Mouse (Mus musculus) G1E (cell line): ENCODE measurements at regions not wholly inside any gene's neighbourhood (a gene's known extent, or its start where the extent isn't known, plus 50 kb on each side); places are given as distances from the start of the nearest gene placed in this dataset.

Experiments
- ATAC-seq: 2 replicates; pipeline ENCODE4 v1.8.0; 2016; ENCODE audit warnings: mild to moderate bottlenecking; ENCODE audit not compliant: insufficient number of reproducible peaks, poor library complexity, low FRiP score, severe bottlenecking; ENCODE audit errors: extremely low read depth
- DNase-seq: peaks from one replicate; pipeline ENCODE4 v3.0.0; 2012; ENCODE audit warnings: low spot score
- H3K27me3 ChIP-seq: 2 replicates; pipeline ENCODE4 v1.6.1; 2012; ENCODE audit warnings: mild to moderate bottlenecking, low read length, inconsistent platforms; ENCODE audit not compliant: insufficient read depth
- H3K36me3 ChIP-seq: replicated peaks from 2 replicates; pipeline ENCODE3; 2012; ENCODE audit warnings: mild to moderate bottlenecking, inconsistent platforms
- H3K4me1 ChIP-seq: 2 replicates; pipeline ENCODE4 v1.6.1; 2012; ENCODE audit warnings: low read depth, low read length, inconsistent platforms, mixed read lengths; ENCODE audit not compliant: insufficient read depth
- H3K4me3 ChIP-seq: 2 replicates; pipeline ENCODE4 v1.5.1; 2012; ENCODE audit warnings: low read depth, mild to moderate bottlenecking, inconsistent platforms, low read length, moderate library complexity, mixed read lengths
- H3K9me3 ChIP-seq: replicated peaks from 2 replicates; pipeline ENCODE4 v1.6.1; 2012; ENCODE audit warnings: inconsistent platforms
- CTCF ChIP-seq: IDR thresholded peaks from 2 replicates; pipeline ENCODE4 v1.5.1; 2012; ENCODE audit warnings: low read depth, low read length, inconsistent platforms, mixed read lengths
- GATA1 ChIP-seq: IDR thresholded peaks from 2 replicates; pipeline ENCODE4 v1.6.1; 2012; ENCODE audit warnings: borderline replicate concordance, low read length, inconsistent platforms, mixed read lengths
- GATA2 ChIP-seq: IDR thresholded peaks from 2 replicates; pipeline ENCODE4 v1.6.1; 2012; ENCODE audit warnings: low read depth, low read length, inconsistent platforms, borderline replicate concordance
- POLR2AphosphoS5 ChIP-seq: IDR thresholded peaks from 2 replicates; pipeline ENCODE4 v1.6.1; 2012; ENCODE audit warnings: low read depth, low read length, inconsistent platforms; ENCODE audit not compliant: insufficient replicate concordance
- TAL1 ChIP-seq: conservative IDR thresholded peaks from 2 replicates; pipeline ENCODE4 v1.6.1; 2012; ENCODE audit warnings: low read depth, low read length, inconsistent platforms, mixed read lengths

GRCm38 (mm10) chr8:12031796-12032195, 191.5 kb downstream of the Tex29 start:
- DNase-seq: no peak
- TF ChIP-seq POLR2AphosphoS5 (no peak), GATA1 (no peak), GATA2 (no peak), TAL1 (no peak), CTCF (no peak)
- no peaks in the 10 kb centered on the region for H3K9me3 ChIP-seq
- no peaks in the 10 kb centered on the region for H3K4me1 ChIP-seq
- H3K4me3 ChIP-seq: no peak overlapping the region
- no peaks in the 10 kb centered on the region for H3K36me3 ChIP-seq
- no peaks in the 10 kb centered on the region for H3K27me3 ChIP-seq
- ATAC-seq: no peak

DNA sequence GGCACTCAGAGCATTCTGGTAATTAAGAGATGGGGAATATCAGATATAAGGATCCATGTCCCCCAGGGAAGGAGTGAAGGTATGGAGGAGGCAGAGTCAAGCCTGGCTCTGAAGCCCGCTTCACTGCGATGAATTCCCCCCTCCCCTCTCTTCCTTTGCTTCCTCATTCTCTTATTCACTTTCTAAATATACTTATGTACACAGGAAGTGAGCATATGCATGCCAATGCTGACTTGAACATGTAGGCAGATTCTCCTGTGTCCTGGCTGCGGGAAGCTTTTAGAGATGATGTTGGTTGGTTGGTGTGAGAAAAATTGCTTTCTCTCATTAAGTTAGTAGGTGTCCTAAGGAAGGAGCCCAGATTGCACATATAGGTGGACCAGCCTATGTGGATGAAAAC, 192.1 kb downstream of the Tex29 start:
- no peak overlapping the region for H3K4me3 ChIP-seq
- TF ChIP-seq TAL1: no peak
- TF ChIP-seq GATA1: no peak
- TF ChIP-seq GATA2: no peak
- no peak for TF ChIP-seq CTCF
- no peak for TF ChIP-seq POLR2AphosphoS5
- no peaks in the 10 kb centered on the region for H3K36me3 ChIP-seq
- DNase-seq (no peak), ATAC-seq (no peak)
- no peaks in the 10 kb centered on the region for H3K4me1 ChIP-seq
- H3K27me3 ChIP-seq: no peaks in the 10 kb centered on the region
- no peaks in the 10 kb centered on the region for H3K9me3 ChIP-seq

GRCm38 (mm10) chr8:12036349-12036748, 196.1 kb downstream of the Tex29 start:
- Histone ChIP-seq H3K27me3 (no peaks in the 10 kb centered on the region), H3K36me3 (no peaks in the 10 kb centered on the region)
- no peak for DNase-seq

DNA sequence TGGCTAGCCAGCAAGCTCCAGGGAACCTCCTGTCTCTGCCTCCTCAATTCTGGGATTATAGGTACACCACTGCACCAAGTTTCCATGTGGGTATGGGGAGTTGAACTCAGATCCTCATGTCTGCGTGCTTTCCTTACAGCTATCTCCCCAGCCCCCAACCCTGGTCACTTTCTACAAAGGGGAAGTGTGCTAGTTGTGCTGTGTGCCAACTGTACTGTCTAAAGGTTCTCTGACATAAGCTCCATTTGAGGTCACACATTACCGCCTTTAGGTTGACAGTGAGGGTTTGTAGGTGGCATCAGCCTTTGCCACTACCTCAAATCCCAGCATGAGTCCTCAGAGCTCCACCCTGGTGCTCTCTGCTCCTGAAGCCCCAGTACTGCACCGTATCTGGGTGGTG, 200.7 kb downstream of the Tex29 start:
- no peaks in the 10 kb centered on the region for H3K36me3 ChIP-seq
- no peaks in the 10 kb centered on the region for H3K27me3 ChIP-seq
- TF ChIP-seq GATA1 (no peak), GATA2 (no peak), CTCF (no peak), POLR2AphosphoS5 (no peak), TAL1 (no peak)
- no peaks in the 10 kb centered on the region for H3K4me1 ChIP-seq
- DNase-seq (no peak), ATAC-seq (no peak)
- no peaks in the 10 kb centered on the region for H3K9me3 ChIP-seq
- H3K4me3 ChIP-seq: no peak overlapping the region

More at GRCm38 (mm10) chr8:12036349-12036748, 196.1 kb downstream of the Tex29 start:
- Histone ChIP-seq H3K4me1 (no peaks in the 10 kb centered on the region), H3K4me3 (no peak overlapping the region), H3K9me3 (no peaks in the 10 kb centered on the region)
- TF ChIP-seq GATA1 (no peak), GATA2 (no peak), TAL1 (no peak), POLR2AphosphoS5 (no peak), CTCF (no peak)
- no peak for ATAC-seq

GRCm38 (mm10) chr8:12041662-12042061, 201.4 kb downstream of the Tex29 start:
- ATAC-seq: no peak
- Histone ChIP-seq H3K9me3 (no peaks in the 10 kb centered on the region), H3K4me3 (no peak overlapping the region), H3K36me3 (no peaks in the 10 kb centered on the region), H3K27me3 (no peaks in the 10 kb centered on the region), H3K4me1 (no peaks in the 10 kb centered on the region)
- TF ChIP-seq GATA2 (no peak), POLR2AphosphoS5 (no peak), TAL1 (no peak), CTCF (no peak), GATA1 (no peak)
- DNase-seq: no peak

- ATAC-seq (no peak), DNase-seq (no peak)
- no peak overlapping the region for H3K4me3 ChIP-seq
- no peaks in the 10 kb centered on the region for H3K36me3 ChIP-seq
- H3K27me3 ChIP-seq: no peaks in the 10 kb centered on the region
- TF ChIP-seq GATA1: no peak
- TF ChIP-seq TAL1: no peak
- TF ChIP-seq GATA2: no peak
- no peak for TF ChIP-seq CTCF
- TF ChIP-seq POLR2AphosphoS5: no peak
- no peaks in the 10 kb centered on the region for H3K9me3 ChIP-seq
- H3K4me1 ChIP-seq: no peaks in the 10 kb centered on the region
Measured at GRCm38 (mm10) chr8:12050841-12051240, 210.6 kb downstream of the Tex29 start.

DNA sequence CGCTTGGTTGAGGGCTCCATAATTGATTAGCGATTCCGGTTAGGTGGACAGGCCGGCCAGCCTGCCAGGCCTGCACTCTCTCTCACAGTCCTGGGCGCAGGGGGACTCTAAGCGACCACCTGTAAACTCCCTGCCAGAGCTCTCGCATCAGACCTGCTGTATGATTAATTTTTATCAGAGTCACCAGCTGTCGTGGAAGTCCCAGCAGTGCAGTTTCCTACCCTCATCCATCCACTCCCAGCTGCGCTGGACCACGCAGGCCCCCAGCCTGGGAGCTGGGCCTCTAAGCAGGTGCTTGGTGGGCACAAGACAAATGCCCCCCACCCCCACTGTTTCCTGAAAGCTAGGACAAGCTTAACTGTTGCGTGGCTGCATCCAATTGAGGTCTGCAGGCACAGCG, 211.1 kb downstream of the Tex29 start:
- Histone ChIP-seq H3K27me3 (no peaks in the 10 kb centered on the region), H3K9me3 (no peaks in the 10 kb centered on the region), H3K4me1 (no peaks in the 10 kb centered on the region), H3K4me3 (no peak overlapping the region), H3K36me3 (no peaks in the 10 kb centered on the region)
- TF ChIP-seq POLR2AphosphoS5: no peak
- TF ChIP-seq CTCF: no peak
- no peak for ATAC-seq
- no peak for DNase-seq
